Mouse (Mus musculus): ENCODE measurements at regions not wholly inside any gene's neighbourhood (a gene's known extent, or its start where the extent isn't known, plus 50 kb on each side); places are given as distances from the start of the nearest gene placed in this dataset.

DNA sequence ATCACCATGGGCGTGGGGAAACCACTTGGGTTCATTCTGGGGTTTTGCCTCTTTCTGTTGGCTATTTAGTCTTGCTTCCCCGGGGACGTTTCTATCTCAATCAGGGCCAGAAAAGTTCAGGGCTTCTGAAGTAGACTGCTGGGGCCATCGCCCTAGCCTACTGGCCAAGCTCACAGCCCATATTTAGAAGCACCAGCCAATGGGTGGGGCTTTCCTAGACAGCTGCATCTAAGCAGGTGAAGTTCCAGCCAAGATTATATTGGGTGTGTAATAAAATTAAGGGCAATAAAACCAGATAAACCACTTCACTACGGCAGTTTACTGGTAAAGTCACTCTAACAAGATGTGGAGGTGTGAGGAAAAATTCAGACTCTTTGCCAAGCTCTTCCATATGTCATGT lies 496.5 kb downstream of the Zfp704 start:
- WGBS = 81% methylated on average over 5 of the region's 5 CpGs
- no peak for DNase-seq (ENCODE audit: low read depth in 1 of 2, low spot score in 2 of 2)
- no peaks in the 10 kb centered on the region for H3K36me3 ChIP-seq (ENCODE audit: control insufficient read depth, insufficient read depth, low read length)

DNA sequence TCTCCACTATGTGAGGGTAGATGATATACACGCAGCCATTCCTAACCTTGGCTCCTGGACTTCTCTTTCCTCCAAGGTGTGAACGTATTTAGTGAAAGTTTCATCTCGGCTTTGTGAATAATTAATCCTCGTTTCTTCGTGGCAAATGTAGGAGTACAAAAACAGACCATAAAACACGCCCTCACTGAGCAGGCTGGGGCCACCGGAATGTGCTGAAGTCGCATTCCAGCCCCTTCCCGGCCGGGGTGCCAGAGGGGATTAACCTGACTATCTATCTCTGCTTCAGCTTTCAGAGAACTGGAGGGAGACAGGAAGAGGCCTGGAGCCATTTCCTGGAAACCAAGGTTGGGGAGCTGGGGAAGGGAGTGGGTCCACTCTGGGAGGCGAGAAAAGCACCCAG lies 499.1 kb downstream of the Zfp704 start:
- DNase-seq (ENCODE audit: low read depth in 1 of 2, low spot score in 2 of 2) = no peak
- WGBS = 81% methylated on average over 11 of the region's 11 CpGs
- no peaks in the 10 kb centered on the region for H3K36me3 ChIP-seq (ENCODE audit: control insufficient read depth, insufficient read depth, low read length)
- peaks cover 4% of the 10 kb centered on the region; the same call in 1 of the 2 replicates for H3K4me1 ChIP-seq (ENCODE audit: control insufficient read depth, insufficient read depth, insufficient read length)
- no peak overlapping the region for H3K4me3 ChIP-seq (ENCODE audit: extremely low read depth, insufficient read depth, insufficient read length)
- H3K27ac ChIP-seq (ENCODE audit: insufficient read depth, low read length) = no peak overlapping the region
- TF ChIP-seq POLR2A (IDR thresholded peaks at IDR 0.05; ENCODE audit: low read depth, low read length) = no peak
- no peak for TF ChIP-seq CTCF (IDR thresholded peaks at IDR 0.05; ENCODE audit: extremely low read depth, insufficient read depth, insufficient read length, insufficient replicate concordance)
- H3K27me3 ChIP-seq (ENCODE audit: control insufficient read depth, insufficient read depth, low read length) = no peaks in the 10 kb centered on the region

More for the DNA sequence above, 496.5 kb downstream of the Zfp704 start:
- Histone ChIP-seq H3K4me1 (ENCODE audit: control insufficient read depth, insufficient read depth, insufficient read length) (peaks cover 4% of the 10 kb centered on the region; the same call in 1 of the 2 replicates), H3K27ac (ENCODE audit: insufficient read depth, low read length) (no peak overlapping the region), H3K27me3 (ENCODE audit: control insufficient read depth, insufficient read depth, low read length) (no peaks in the 10 kb centered on the region), H3K4me3 (ENCODE audit: extremely low read depth, insufficient read depth, insufficient read length) (no peak overlapping the region)
- TF ChIP-seq CTCF (IDR thresholded peaks at IDR 0.05; ENCODE audit: extremely low read depth, insufficient read depth, insufficient read length, insufficient replicate concordance) = no peak
- no peak for TF ChIP-seq POLR2A (IDR thresholded peaks at IDR 0.05; ENCODE audit: low read depth, low read length)

DNA sequence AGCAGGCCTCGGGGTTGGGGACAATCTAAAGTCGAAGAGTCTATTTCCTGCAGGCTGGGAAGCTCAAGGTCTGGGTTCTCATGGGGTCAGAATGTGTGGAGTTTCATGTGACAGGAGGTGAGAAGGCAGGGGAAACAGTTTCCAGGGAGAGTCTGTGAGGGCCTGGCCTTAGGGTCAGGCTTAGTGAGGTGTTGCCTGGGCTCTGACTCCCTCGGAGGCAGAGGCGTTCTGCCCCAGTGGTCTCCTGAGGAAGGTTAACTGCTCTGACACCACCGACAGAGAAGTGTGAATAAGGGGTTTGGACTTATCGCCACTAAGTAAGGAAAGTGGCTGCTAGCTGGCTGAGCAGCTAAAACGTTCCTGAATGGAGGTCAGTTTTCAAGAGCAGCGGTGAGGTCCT lies 499.9 kb downstream of the Zfp704 start:
- DNase-seq (ENCODE audit: low read depth in 1 of 2, low spot score in 2 of 2) = no peak
- no peak overlapping the region for H3K4me3 ChIP-seq (ENCODE audit: extremely low read depth, insufficient read depth, insufficient read length)
- peaks cover 4% of the 10 kb centered on the region; the same call in 1 of the 2 replicates for H3K4me1 ChIP-seq (ENCODE audit: control insufficient read depth, insufficient read depth, insufficient read length)
- no peaks in the 10 kb centered on the region for H3K36me3 ChIP-seq (ENCODE audit: control insufficient read depth, insufficient read depth, low read length)
- H3K27ac ChIP-seq (ENCODE audit: insufficient read depth, low read length) = no peak overlapping the region
- WGBS = 33% methylated on average over 8 of the region's 8 CpGs
- no peaks in the 10 kb centered on the region for H3K27me3 ChIP-seq (ENCODE audit: control insufficient read depth, insufficient read depth, low read length)
- TF ChIP-seq POLR2A (IDR thresholded peaks at IDR 0.05; ENCODE audit: low read depth, low read length) (no peak), CTCF (IDR thresholded peaks at IDR 0.05; ENCODE audit: extremely low read depth, insufficient read depth, insufficient read length, insufficient replicate concordance) (no peak)

DNA sequence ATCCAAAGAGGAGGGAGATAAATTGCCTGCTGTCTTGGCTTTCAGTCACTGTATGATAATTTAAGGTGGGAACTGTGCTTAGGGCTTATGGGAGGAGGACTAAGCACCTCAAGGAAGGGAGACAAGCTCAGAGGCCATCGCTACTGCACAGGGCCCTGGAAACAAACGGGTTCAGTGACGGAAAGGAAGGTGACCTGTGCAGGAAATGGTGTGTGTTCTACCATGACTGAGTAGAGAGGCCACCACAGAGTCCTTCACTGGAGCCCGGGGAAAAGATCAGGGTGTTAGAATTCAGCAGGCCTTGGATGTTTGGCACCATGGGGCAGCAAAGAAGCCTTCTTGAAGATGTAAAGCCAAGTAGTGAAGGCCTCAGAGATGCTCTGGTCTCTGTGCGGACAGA lies 500.4 kb downstream of the Zfp704 start:
- no peak overlapping the region for H3K27ac ChIP-seq (ENCODE audit: insufficient read depth, low read length)
- H3K36me3 ChIP-seq (ENCODE audit: control insufficient read depth, insufficient read depth, low read length) = no peaks in the 10 kb centered on the region
- DNase-seq (ENCODE audit: low read depth in 1 of 2, low spot score in 2 of 2) = no peak
- no peaks in the 10 kb centered on the region for H3K27me3 ChIP-seq (ENCODE audit: control insufficient read depth, insufficient read depth, low read length)
- TF ChIP-seq POLR2A (IDR thresholded peaks at IDR 0.05; ENCODE audit: low read depth, low read length) = no peak
- TF ChIP-seq CTCF (IDR thresholded peaks at IDR 0.05; ENCODE audit: extremely low read depth, insufficient read depth, insufficient read length, insufficient replicate concordance) = no peak
- peaks cover 4% of the 10 kb centered on the region; the same call in 1 of the 2 replicates for H3K4me1 ChIP-seq (ENCODE audit: control insufficient read depth, insufficient read depth, insufficient read length)
- WGBS = 59% methylated on average over 5 of the region's 5 CpGs
- no peak overlapping the region for H3K4me3 ChIP-seq (ENCODE audit: extremely low read depth, insufficient read depth, insufficient read length)

GRCm38 (mm10) chr3:9107766-9108410 lies 502.0 kb downstream of the Zfp704 start:
- no peak overlapping the region for H3K27ac ChIP-seq (ENCODE audit: insufficient read depth, low read length)
- 90% methylated on average over 15 of the region's 15 CpGs for WGBS
- no peak overlapping the region for H3K4me3 ChIP-seq (ENCODE audit: extremely low read depth, insufficient read depth, insufficient read length)
- TF ChIP-seq CTCF (IDR thresholded peaks at IDR 0.05; ENCODE audit: extremely low read depth, insufficient read depth, insufficient read length, insufficient replicate concordance) (no peak), POLR2A (IDR thresholded peaks at IDR 0.05; ENCODE audit: low read depth, low read length) (no peak)
- H3K4me1 ChIP-seq (ENCODE audit: control insufficient read depth, insufficient read depth, insufficient read length) = peaks cover 4% of the 10 kb centered on the region; the same call in 1 of the 2 replicates
- no peaks in the 10 kb centered on the region for H3K36me3 ChIP-seq (ENCODE audit: control insufficient read depth, insufficient read depth, low read length)
- no peaks in the 10 kb centered on the region for H3K27me3 ChIP-seq (ENCODE audit: control insufficient read depth, insufficient read depth, low read length)
- no peak for DNase-seq (ENCODE audit: low read depth in 1 of 2, low spot score in 2 of 2)

DNA sequence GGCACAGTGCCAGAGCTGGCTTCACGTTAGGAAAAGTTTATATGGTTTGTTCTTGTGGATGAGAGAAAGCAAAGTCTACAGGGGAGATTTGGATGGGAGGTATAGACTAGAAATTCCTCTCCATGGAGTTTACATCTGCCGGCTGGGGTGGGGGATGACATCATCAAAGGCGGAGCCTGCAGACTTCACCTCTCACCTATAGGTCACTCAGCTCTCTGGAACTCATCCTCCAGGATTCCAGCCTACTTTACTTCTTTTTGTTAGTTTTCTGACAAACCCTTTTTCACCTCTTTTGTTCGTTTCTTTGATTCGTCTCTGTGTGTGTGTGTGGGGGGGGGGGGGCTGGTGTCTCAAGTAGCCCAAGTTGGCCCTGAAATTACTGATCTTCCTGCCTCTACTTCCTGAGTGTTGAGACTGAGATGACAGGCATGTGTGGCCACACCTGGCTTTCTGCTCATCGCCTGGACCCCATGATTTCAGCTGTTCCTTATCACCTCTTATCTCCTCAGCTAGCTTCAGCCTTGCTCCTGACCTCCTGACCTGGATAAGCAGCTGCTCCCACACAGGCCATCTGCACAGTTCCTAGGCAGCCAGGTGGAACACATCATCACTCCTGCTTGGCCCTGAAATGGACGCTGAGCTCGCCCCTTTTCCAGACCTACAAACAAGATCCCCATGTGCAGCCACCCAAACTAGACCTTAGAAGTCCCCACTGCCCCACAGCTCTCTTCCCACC lies 504.5 kb downstream of the Zfp704 start:
- H3K27me3 ChIP-seq (ENCODE audit: control insufficient read depth, insufficient read depth, low read length) = no peaks in the 10 kb centered on the region
- H3K4me3 ChIP-seq (ENCODE audit: extremely low read depth, insufficient read depth, insufficient read length) = no peak overlapping the region
- whole genome bisulfite sequencing = 77% methylated on average over 8 of the region's 8 CpGs
- TF ChIP-seq CTCF (IDR thresholded peaks at IDR 0.05; ENCODE audit: extremely low read depth, insufficient read depth, insufficient read length, insufficient replicate concordance) (no peak), POLR2A (IDR thresholded peaks at IDR 0.05; ENCODE audit: low read depth, low read length) (no peak)
- H3K4me1 ChIP-seq (ENCODE audit: control insufficient read depth, insufficient read depth, insufficient read length) = peaks cover 4% of the 10 kb centered on the region; the same call in 1 of the 2 replicates
- H3K36me3 ChIP-seq (ENCODE audit: control insufficient read depth, insufficient read depth, low read length) = no peaks in the 10 kb centered on the region
- H3K27ac ChIP-seq (ENCODE audit: insufficient read depth, low read length) = no peak overlapping the region
- DNase-seq (ENCODE audit: low read depth in 1 of 2, low spot score in 2 of 2) = no peak

GRCm38 (mm10) chr3:9103456-9103855 lies 506.4 kb downstream of the Zfp704 start:
- H3K36me3 ChIP-seq (ENCODE audit: control insufficient read depth, insufficient read depth, low read length) = no peaks in the 10 kb centered on the region
- 90% methylated on average over 6 of the region's 6 CpGs for WGBS
- DNase-seq (ENCODE audit: low read depth in 1 of 2, low spot score in 2 of 2) = no peak
- H3K4me3 ChIP-seq (ENCODE audit: extremely low read depth, insufficient read depth, insufficient read length) = no peak overlapping the region
- no peaks in the 10 kb centered on the region for H3K27me3 ChIP-seq (ENCODE audit: control insufficient read depth, insufficient read depth, low read length)
- H3K27ac ChIP-seq (ENCODE audit: insufficient read depth, low read length) = no peak overlapping the region
- H3K4me1 ChIP-seq (ENCODE audit: control insufficient read depth, insufficient read depth, insufficient read length) = no peaks in the 10 kb centered on the region
- no peak for TF ChIP-seq POLR2A (IDR thresholded peaks at IDR 0.05; ENCODE audit: low read depth, low read length)
- no peak for TF ChIP-seq CTCF (IDR thresholded peaks at IDR 0.05; ENCODE audit: extremely low read depth, insufficient read depth, insufficient read length, insufficient replicate concordance)

Measured in spleen, adult 2 months (tissue).